ENCODE assay signal across 18 mouse cellular contexts in genomic region chr7:66124551-66124968, GRCm38 (mm10). TPM values are rescaled to one million over a fixed set of nuclear protein-coding genes. Genes with fewer than 3 reads are reported as not detected.
DNase-seq lines count a peak whose midpoint lies in the region; ATAC-seq and TF ChIP-seq lines count a peak whose summit lies in the region.
"Had no signal": no experiment of that assay in that cellular context is flagged by ENCODE, and none has a peak within 500 bp of the region (broad histone marks: within the 10 kb centered on the region; RNA-seq: fewer than 3 reads in every experiment).

No protein-coding gene starts in this region.

- in situ Hi-C loops in CH12.LX (cut with MboI; ENCODE audit: low pct_ligation_motif_present, low pct_unique_long_range_greater_than_20kb, low sequenced_read_pairs) = no loop called here

- H3K79me2 ChIP-seq in liver, adult 2 months (ENCODE audit: control insufficient read depth, insufficient read depth, low read length) = no peaks in the 10 kb centered on the region; the same call in 1 of the 2 replicates
- H3K79me2 ChIP-seq in CH12.LX (replicated peaks; ENCODE audit: control insufficient read depth, extremely low read depth, insufficient read depth, poor library complexity, severe bottlenecking) = no peaks in the 10 kb centered on the region

- no peaks in the 10 kb centered on the region for H3K36me3 ChIP-seq in liver, adult 2 months (ENCODE audit: control insufficient read depth, insufficient read depth, low read length)
- peaks cover 15% of the 10 kb centered on the region for H3K36me3 ChIP-seq in liver, embryonic 11.5 days (ENCODE audit: control insufficient read depth, insufficient read depth, low read length)
- peaks cover 0 to 10% of the 10 kb centered on the region in 2 experiments for H3K36me3 ChIP-seq in CH12.LX (replicated peaks in 1 of 2; ENCODE audit: control insufficient read depth in 1 of 2, insufficient read depth in 1 of 2, low read length in 1 of 2)
- no peaks in the 10 kb centered on the region; the same call in 1 of the 2 replicates for H3K36me3 ChIP-seq in intestine, embryonic 16.5 days (ENCODE audit: control insufficient read depth, insufficient read depth, low read length)
- H3K36me3 ChIP-seq in spleen, adult 2 months (ENCODE audit: control insufficient read depth, insufficient read depth, low read length) = peaks cover 8% of the 10 kb centered on the region

- no peak for TF ChIP-seq CTCF in liver, adult 2 months (IDR thresholded peaks at IDR 0.05; ENCODE audit: low read depth, low read length)
- no peak for TF ChIP-seq CTCF in CH12.LX (conservative IDR thresholded peaks at IDR 0.05 in 1 of 2, IDR thresholded peaks at IDR 0.05 in 1 of 2; ENCODE audit: low read depth in 2 of 2, low read length in 2 of 2)
- TF ChIP-seq CTCF in spleen, adult 2 months (IDR thresholded peaks at IDR 0.05; ENCODE audit: extremely low read depth, insufficient read depth, insufficient read length, insufficient replicate concordance) = no peak

- no peaks in the 10 kb centered on the region for H3K9me3 ChIP-seq in liver, embryonic 11.5 days (ENCODE audit: control insufficient read depth, low read length)
- no peaks in the 10 kb centered on the region for H3K9me3 ChIP-seq in CH12.LX (replicated peaks; ENCODE audit: low read length)
- no peaks in the 10 kb centered on the region for H3K9me3 ChIP-seq in intestine, embryonic 16.5 days (ENCODE audit: control insufficient read depth, low read length)
- H3K9me3 ChIP-seq: heart, embryonic 12.5 days had no signal

- no peak for TF ChIP-seq POLR2A in liver, adult 2 months (IDR thresholded peaks at IDR 0.05; ENCODE audit: extremely low read depth, insufficient read depth, low read length)
- no peak for TF ChIP-seq POLR2A in CH12.LX (IDR thresholded peaks at IDR 0.05; ENCODE audit: low read depth, low read length)
- TF ChIP-seq POLR2A in spleen, adult 2 months (IDR thresholded peaks at IDR 0.05; ENCODE audit: low read depth, low read length) = no peak

- TF ChIP-seq EP300 in CH12.LX (IDR thresholded peaks at IDR 0.05; ENCODE audit: low read length) = peak; percentile 49; the same call in 1 of the 2 replicates

- no peak overlapping the region for H3K9ac ChIP-seq in liver, adult 2 months (ENCODE audit: low read depth, low read length)
- no peak overlapping the region for H3K9ac ChIP-seq in liver, embryonic 11.5 days (ENCODE audit: low read depth, low read length)
- H3K9ac ChIP-seq in CH12.LX (ENCODE audit: insufficient read depth, low read depth) = no peak overlapping the region
- H3K9ac ChIP-seq in intestine, embryonic 16.5 days (ENCODE audit: low read depth, low read length) = no peak overlapping the region
- H3K9ac ChIP-seq: forebrain, postnatal 0 days; heart, embryonic 12.5 days; liver, embryonic 14.5 days had no signal

- WGBS in liver, adult 2 months = 81% methylated on average over 11 of the region's 11 CpGs
- 82% methylated on average over 11 of the region's 11 CpGs for WGBS in liver, embryonic 11.5 days
- 47% methylated on average over 11 of the region's 11 CpGs for WGBS in intestine, embryonic 16.5 days
- WGBS in spleen, adult 2 months = 33% methylated on average over 11 of the region's 11 CpGs

- H3K27me3 ChIP-seq in liver, adult 2 months (ENCODE audit: control insufficient read depth, insufficient read depth, low read length) = no peaks in the 10 kb centered on the region
- H3K27me3 ChIP-seq in liver, embryonic 11.5 days (replicated peaks; ENCODE audit: control insufficient read depth, insufficient read depth, low read length) = no peaks in the 10 kb centered on the region
- peaks cover 3% of the 10 kb centered on the region for H3K27me3 ChIP-seq in CH12.LX (replicated peaks)
- H3K27me3 ChIP-seq in intestine, embryonic 16.5 days (replicated peaks; ENCODE audit: control insufficient read depth, insufficient read depth, low read length) = no peaks in the 10 kb centered on the region
- H3K27me3 ChIP-seq in spleen, adult 2 months (ENCODE audit: control insufficient read depth, insufficient read depth, low read length) = no peaks in the 10 kb centered on the region
- H3K27me3 ChIP-seq: heart, embryonic 12.5 days; Patski had no signal

- H3K4me3 ChIP-seq in liver, adult 2 months (ENCODE audit: insufficient read depth, low read depth, low read length) = no peak overlapping the region
- H3K4me3 ChIP-seq in liver, embryonic 11.5 days (ENCODE audit: low read depth, low read length) = no peak overlapping the region
- H3K4me3 ChIP-seq in CH12.LX (replicated peaks in 1 of 3; ENCODE audit: low read depth in 2 of 3, low read length in 2 of 3, poor library complexity in 1 of 3) = peak overlapping the region in 1 of 3 experiments; percentile 37
- no peak overlapping the region for H3K4me3 ChIP-seq in intestine, embryonic 16.5 days (ENCODE audit: low read length)
- no peak overlapping the region; the same call in 1 of the 2 replicates for H3K4me3 ChIP-seq in spleen, adult 2 months (ENCODE audit: extremely low read depth, insufficient read depth, insufficient read length)
- H3K4me3 ChIP-seq: erythroblast, embryonic 14.5 days; heart, embryonic 12.5 days had no signal

- peak; percentile 21 for DNase-seq in liver, adult 2 months (ENCODE audit: extremely low read depth, low read depth, low spot score)
- DNase-seq in liver, embryonic 11.5 days (ENCODE audit: low spot score) = no peak
- peak; percentile 73 for DNase-seq in CH12.LX (ENCODE audit: extremely low read depth)
- peak; percentile 67 to 76 for DNase-seq in spleen, adult 2 months (ENCODE audit: low read depth in 1 of 2, low spot score in 2 of 2)
- DNase-seq in layer of hippocampus, postnatal 10 days (ENCODE audit: low spot score in 2 of 2) = no peak
- no peak for DNase-seq in left cerebral cortex, adult 9 months (ENCODE audit: low spot score in 2 of 2)
- DNase-seq: cerebellum, adult 2 months; forebrain, postnatal 0 days; gastrocnemius, postnatal 25 days; kidney, adult 11 months; midbrain, embryonic 14.5 days; right cerebral cortex, postnatal 4 days had no signal

- H3K4me1 ChIP-seq in liver, adult 2 months (ENCODE audit: control insufficient read depth, insufficient read depth, low read length) = no peaks in the 10 kb centered on the region
- H3K4me1 ChIP-seq in liver, embryonic 11.5 days (replicated peaks; ENCODE audit: control insufficient read depth, insufficient read depth, low read length) = peaks cover 32% of the 10 kb centered on the region
- peaks cover 10 to 42% of the 10 kb centered on the region in 2 experiments for H3K4me1 ChIP-seq in CH12.LX (ENCODE audit: control insufficient read depth in 1 of 2, insufficient read depth in 2 of 2)
- peaks cover 4% of the 10 kb centered on the region; the same call in 1 of the 2 replicates for H3K4me1 ChIP-seq in intestine, embryonic 16.5 days (ENCODE audit: control insufficient read depth, insufficient read depth, low read length)
- H3K4me1 ChIP-seq in spleen, adult 2 months (ENCODE audit: control insufficient read depth, insufficient read depth, insufficient read length) = peaks cover 24% of the 10 kb centered on the region

- H3K27ac ChIP-seq in liver, adult 2 months (replicated peaks; ENCODE audit: insufficient read depth, low read depth, low read length) = no peak overlapping the region
- no peak overlapping the region for H3K27ac ChIP-seq in liver, embryonic 11.5 days (ENCODE audit: low read depth, low read length)
- H3K27ac ChIP-seq in CH12.LX (ENCODE audit: insufficient read depth, low read depth) = no peak overlapping the region
- 0 out of 2 replicates have a peak overlapping the region, but pooled peaks have one; percentile 5 for H3K27ac ChIP-seq in intestine, embryonic 16.5 days (ENCODE audit: low read length)
- H3K27ac ChIP-seq in spleen, adult 2 months (ENCODE audit: insufficient read depth, low read length) = peak overlapping the region; percentile 81
- H3K27ac ChIP-seq: liver, embryonic 14.5 days had no signal

- dilution Hi-C loops in CH12.LX (cut with MboI; ENCODE audit: extremely low pct_ligation_motif_present, extremely low pct_unique_long_range_greater_than_20kb, low sequenced_read_pairs) = no loop called here

- ATAC-seq in liver, embryonic 11.5 days (replicated peaks; ENCODE audit: low FRiP score) = no peak
- peak; percentile 64 for ATAC-seq in intestine, embryonic 16.5 days
- no peak for ATAC-seq in activated CD4-positive, CD25-positive, alpha-beta regulatory T cell, adult 4 months
- ATAC-seq: forebrain, postnatal 0 days; Patski had no signal

- H3K4me2 ChIP-seq in liver, embryonic 11.5 days = no peak overlapping the region
- peak overlapping the region; percentile 55 for H3K4me2 ChIP-seq in CH12.LX (ENCODE audit: insufficient read depth, low read depth, poor library complexity, severe bottlenecking)
- no peak overlapping the region for H3K4me2 ChIP-seq in intestine, embryonic 16.5 days (ENCODE audit: low read depth, low read length)
- H3K4me2 ChIP-seq: heart, embryonic 12.5 days had no signal

- no peak for TF ChIP-seq RAD21 in CH12.LX (IDR thresholded peaks at IDR 0.05; ENCODE audit: low read depth, low read length)

TF ChIP-seq in CH12.LX, 34 proteins besides CTCF, POLR2A, EP300 and RAD21 (continues in another document):
- peak; percentile 87 for TF ChIP-seq MAX (IDR thresholded peaks at IDR 0.05; ENCODE audit: low read length)
- TF ChIP-seq PAX5 (IDR thresholded peaks at IDR 0.05; ENCODE audit: low read length) = no peak

RNA-seq across cellular contexts. Expression of gene Chsy1, which starts 15.2 kb away (rescaled TPM):
- 3.4 and 3.9 TPM in 2 replicates for total RNA-seq in liver, adult 2 months (2014; rRNA removed)
- 1.3 TPM in 2 replicates for polyA plus RNA-seq in liver, adult 2 months (2012; rRNA removed)
- 22.4 and 23.1 TPM in 2 replicates for polyA plus RNA-seq in liver, embryonic 11.5 days (2014; fragmentation: Nextera tagmentation; extraction: Ambion mirVana)
- 2.3 and 2.4 TPM in 2 replicates for total RNA-seq in CH12.LX (2012; rRNA removed)
- total RNA-seq in CH12.LX (2014; rRNA removed) = 5.5 and 5.9 TPM in 2 replicates
- polyA plus RNA-seq in CH12.LX (2012; ENCODE audit: insufficient read length, low read depth) = 2.3 and 2.5 TPM in 2 replicates
- polyA plus RNA-seq in intestine, embryonic 16.5 days (2015; fragmentation: Nextera tagmentation; extraction: Ambion mirVana) = 6.3 and 7.0 TPM in 2 replicates
- 9.0 and 12.9 TPM in 2 replicates for polyA plus RNA-seq in spleen, adult 2 months (2012; rRNA removed)
- total RNA-seq in layer of hippocampus, postnatal 10 days (2021) = 10 to 100 TPM; 23.6 to 25.2 TPM
- 10 to 100 TPM; 12.3 to 13.3 TPM for polyA plus RNA-seq in activated CD4-positive, CD25-positive, alpha-beta regulatory T cell, adult 4 months (2017; shearing (Covaris generic))

RNA-seq across cellular contexts. Expression of gene Selenos, which starts 45.1 kb away (rescaled TPM):
- 68.9 and 94.2 TPM in 2 replicates for total RNA-seq in liver, adult 2 months (2014; rRNA removed)
- polyA plus RNA-seq in liver, adult 2 months (2012; rRNA removed) = 140 and 164 TPM in 2 replicates
- 103 and 110 TPM in 2 replicates for polyA plus RNA-seq in liver, embryonic 11.5 days (2014; fragmentation: Nextera tagmentation; extraction: Ambion mirVana)
- total RNA-seq in CH12.LX (2012; rRNA removed) (75.0 and 113 TPM in 2 replicates), CH12.LX (2014; rRNA removed) (101 and 120 TPM in 2 replicates)
- polyA plus RNA-seq in CH12.LX (2012; ENCODE audit: insufficient read length, low read depth) = 112 and 123 TPM in 2 replicates
- polyA plus RNA-seq in intestine, embryonic 16.5 days (2015; fragmentation: Nextera tagmentation; extraction: Ambion mirVana) = 129 and 138 TPM in 2 replicates
- polyA plus RNA-seq in spleen, adult 2 months (2012; rRNA removed) = 63.7 and 81.9 TPM in 2 replicates
- 10 to 100 TPM; 53.0 to 58.2 TPM for total RNA-seq in layer of hippocampus, postnatal 10 days (2021)
- polyA plus RNA-seq in activated CD4-positive, CD25-positive, alpha-beta regulatory T cell, adult 4 months (2017; shearing (Covaris generic)) = 100 to 1,000 TPM; 188 to 201 TPM

Comparison
In these comparisons a context has a peak if more than half of its experiments do, and no peak if none do; other contexts are left out.
1. DNase-seq: peak in liver, adult 2 months (single experiment), CH12.LX (single experiment) and spleen, adult 2 months (2 of 2); none in liver, embryonic 11.5 days (single experiment), layer of hippocampus, postnatal 10 days (0 of 2) and left cerebral cortex, adult 9 months (0 of 2).
2. H3K27ac ChIP-seq: peak in intestine, embryonic 16.5 days (single experiment) and spleen, adult 2 months (single experiment); none in liver, adult 2 months (single experiment), liver, embryonic 11.5 days (single experiment) and CH12.LX (single experiment).